Mouse (Mus musculus): ENCODE data around the gene Srp9. TPM values are rescaled to one million over a fixed set of nuclear protein-coding genes. Genes with fewer than 3 reads are reported as not detected.
A peak's percentile ranks its signal among the peaks of the same experiment; 100 is the strongest.

The Srp9 gene
- polyA plus RNA-seq, 1 experiment from 2014 or later: 139 TPM

- ATAC-seq (ENCODE audit: low FRiP score) (no peak), DNase-seq (ENCODE audit: low spot score) (no peak)
- 68% methylated on average over 14 of the region's 14 CpGs for WGBS
- no peaks in the 10 kb centered on the region for H3K9me3 ChIP-seq (ENCODE audit: control insufficient read depth, low read length)
- H3K27ac ChIP-seq: no peak overlapping the region
- H3K9ac ChIP-seq: no peak overlapping the region
- H3K4me1 ChIP-seq (replicated peaks; ENCODE audit: control insufficient read depth, insufficient read depth, low read length): peaks cover 17% of the 10 kb centered on the region
- H3K27me3 ChIP-seq (ENCODE audit: control insufficient read depth, insufficient read depth, low read length): no peaks in the 10 kb centered on the region
- no peaks in the 10 kb centered on the region for H3K36me3 ChIP-seq (replicated peaks; ENCODE audit: control insufficient read depth, insufficient read depth)
- no peak overlapping the region for H3K4me3 ChIP-seq (replicated peaks; ENCODE audit: low read length)
- no peak overlapping the region for H3K4me2 ChIP-seq (replicated peaks)
These were observed 12.9 kb upstream of the Srp9 start for GRCm38 (mm10) chr1:182111386-182112317.

GRCm38 (mm10) chr1:182112385-182112784 lies 12.2 kb upstream of the Srp9 start:
- Histone ChIP-seq H3K4me2 (replicated peaks) (no peak overlapping the region), H3K9ac (no peak overlapping the region), H3K27me3 (ENCODE audit: control insufficient read depth, insufficient read depth, low read length) (no peaks in the 10 kb centered on the region), H3K27ac (no peak overlapping the region), H3K4me3 (replicated peaks; ENCODE audit: low read length) (no peak overlapping the region), H3K9me3 (ENCODE audit: control insufficient read depth, low read length) (no peaks in the 10 kb centered on the region), H3K4me1 (replicated peaks; ENCODE audit: control insufficient read depth, insufficient read depth, low read length) (peaks cover 17% of the 10 kb centered on the region), H3K36me3 (replicated peaks; ENCODE audit: control insufficient read depth, insufficient read depth) (no peaks in the 10 kb centered on the region)
- ATAC-seq (ENCODE audit: low FRiP score) (no peak), DNase-seq (ENCODE audit: low spot score) (no peak)
- 93% methylated on average over 15 of the region's 15 CpGs for WGBS

GRCm38 (mm10) chr1:182113131-182113530 lies 11.4 kb upstream of the Srp9 start:
- H3K4me3 ChIP-seq (replicated peaks; ENCODE audit: low read length): no peak overlapping the region
- H3K9ac ChIP-seq: no peak overlapping the region
- no peak overlapping the region for H3K27ac ChIP-seq
- H3K4me1 ChIP-seq (replicated peaks; ENCODE audit: control insufficient read depth, insufficient read depth, low read length): peaks cover 17% of the 10 kb centered on the region
- ATAC-seq (ENCODE audit: low FRiP score) (no peak), DNase-seq (ENCODE audit: low spot score) (no peak)
- WGBS: 86% methylated on average over 11 of the region's 11 CpGs
- no peaks in the 10 kb centered on the region for H3K27me3 ChIP-seq (ENCODE audit: control insufficient read depth, insufficient read depth, low read length)
- H3K9me3 ChIP-seq (ENCODE audit: control insufficient read depth, low read length): no peaks in the 10 kb centered on the region
- H3K36me3 ChIP-seq (replicated peaks; ENCODE audit: control insufficient read depth, insufficient read depth): no peaks in the 10 kb centered on the region
- no peak overlapping the region for H3K4me2 ChIP-seq (replicated peaks)

- no peak overlapping the region for H3K27ac ChIP-seq
- ATAC-seq (ENCODE audit: low FRiP score): no peak
- H3K4me1 ChIP-seq (replicated peaks; ENCODE audit: control insufficient read depth, insufficient read depth, low read length): peaks cover 17% of the 10 kb centered on the region
- no peaks in the 10 kb centered on the region for H3K36me3 ChIP-seq (replicated peaks; ENCODE audit: control insufficient read depth, insufficient read depth)
- H3K9me3 ChIP-seq (ENCODE audit: control insufficient read depth, low read length): no peaks in the 10 kb centered on the region
- DNase-seq (ENCODE audit: low spot score): no peak
- WGBS: 17% methylated on average over 19 of the region's 19 CpGs
- no peaks in the 10 kb centered on the region for H3K27me3 ChIP-seq (ENCODE audit: control insufficient read depth, insufficient read depth, low read length)
- H3K4me3 ChIP-seq (replicated peaks; ENCODE audit: low read length): no peak overlapping the region
- no peak overlapping the region for H3K9ac ChIP-seq
- H3K4me2 ChIP-seq (replicated peaks): no peak overlapping the region
These were observed 10.7 kb upstream of the Srp9 start for GRCm38 (mm10) chr1:182113587-182114500.

GRCm38 (mm10) chr1:182115197-182115596 lies 9.3 kb upstream of the Srp9 start:
- Histone ChIP-seq H3K9ac (no peak overlapping the region), H3K9me3 (ENCODE audit: control insufficient read depth, low read length) (no peaks in the 10 kb centered on the region), H3K4me1 (replicated peaks; ENCODE audit: control insufficient read depth, insufficient read depth, low read length) (peaks cover 17% of the 10 kb centered on the region), H3K27ac (no peak overlapping the region), H3K4me3 (replicated peaks; ENCODE audit: low read length) (no peak overlapping the region), H3K27me3 (ENCODE audit: control insufficient read depth, insufficient read depth, low read length) (no peaks in the 10 kb centered on the region), H3K36me3 (replicated peaks; ENCODE audit: control insufficient read depth, insufficient read depth) (no peaks in the 10 kb centered on the region), H3K4me2 (replicated peaks) (no peak overlapping the region)
- no peak for ATAC-seq (ENCODE audit: low FRiP score)
- no peak for DNase-seq (ENCODE audit: low spot score)
- 33% methylated on average over 5 of the region's 5 CpGs for WGBS

- H3K9ac ChIP-seq: no peak overlapping the region
- no peak overlapping the region for H3K27ac ChIP-seq
- DNase-seq (ENCODE audit: low spot score) (no peak), ATAC-seq (ENCODE audit: low FRiP score) (no peak)
- no peaks in the 10 kb centered on the region for H3K27me3 ChIP-seq (ENCODE audit: control insufficient read depth, insufficient read depth, low read length)
- H3K9me3 ChIP-seq (ENCODE audit: control insufficient read depth, low read length): no peaks in the 10 kb centered on the region
- 46% methylated on average over 7 of the region's 7 CpGs for WGBS
- H3K4me2 ChIP-seq (replicated peaks): no peak overlapping the region
- no peaks in the 10 kb centered on the region for H3K36me3 ChIP-seq (replicated peaks; ENCODE audit: control insufficient read depth, insufficient read depth)
- H3K4me3 ChIP-seq (replicated peaks; ENCODE audit: low read length): no peak overlapping the region
- H3K4me1 ChIP-seq (replicated peaks; ENCODE audit: control insufficient read depth, insufficient read depth, low read length): peaks cover 17% of the 10 kb centered on the region
These were observed 8.7 kb upstream of the Srp9 start for GRCm38 (mm10) chr1:182115651-182116408.

GRCm38 (mm10) chr1:182122413-182122812 lies 2.1 kb upstream of the Srp9 start:
- no peak overlapping the region for H3K4me3 ChIP-seq (replicated peaks; ENCODE audit: low read length)
- H3K9me3 ChIP-seq (ENCODE audit: control insufficient read depth, low read length): no peaks in the 10 kb centered on the region
- H3K27me3 ChIP-seq (ENCODE audit: control insufficient read depth, insufficient read depth, low read length): no peaks in the 10 kb centered on the region
- ATAC-seq (ENCODE audit: low FRiP score) (no peak), DNase-seq (ENCODE audit: low spot score) (no peak)
- WGBS: 91% methylated on average over 4 of the region's 4 CpGs
- no peaks in the 10 kb centered on the region for H3K36me3 ChIP-seq (replicated peaks; ENCODE audit: control insufficient read depth, insufficient read depth)
- no peak overlapping the region for H3K9ac ChIP-seq
- no peak overlapping the region for H3K27ac ChIP-seq
- H3K4me2 ChIP-seq (replicated peaks): no peak overlapping the region
- peaks cover 10% of the 10 kb centered on the region for H3K4me1 ChIP-seq (replicated peaks; ENCODE audit: control insufficient read depth, insufficient read depth, low read length)

- peak overlapping the region; percentile 76 for H3K4me2 ChIP-seq (replicated peaks)
- H3K27me3 ChIP-seq (ENCODE audit: control insufficient read depth, insufficient read depth, low read length): no peaks in the 10 kb centered on the region
- peaks cover 10% of the 10 kb centered on the region; the same call in 1 of the 2 replicates for H3K36me3 ChIP-seq (replicated peaks; ENCODE audit: control insufficient read depth, insufficient read depth)
- peak overlapping the region; percentile 81 for H3K4me3 ChIP-seq (replicated peaks; ENCODE audit: low read length)
- peak overlapping the region; percentile 75 for H3K9ac ChIP-seq
- peak overlapping the region; percentile 80 for H3K27ac ChIP-seq
- WGBS: 0% methylated on average over 32 of the region's 33 CpGs
- ATAC-seq (ENCODE audit: low FRiP score) (peak; percentile 93), DNase-seq (ENCODE audit: low spot score) (peak; percentile 82)
- no peaks in the 10 kb centered on the region for H3K9me3 ChIP-seq (ENCODE audit: control insufficient read depth, low read length)
- H3K4me1 ChIP-seq (replicated peaks; ENCODE audit: control insufficient read depth, insufficient read depth, low read length): peaks cover 10% of the 10 kb centered on the region
These were observed 409 bp downstream of the Srp9 start for GRCm38 (mm10) chr1:182124924-182125368.

Measured in hindbrain, embryonic 14.5 days (tissue).